Mouse (Mus musculus) embryonic facial prominence, embryonic 15.5 days (tissue): Measurements from ENCODE around the gene Gm20696. TPM values are rescaled to one million over a fixed set of nuclear protein-coding genes. Genes with fewer than 3 reads are reported as not detected.

Experiments used
- ATAC-seq: fragments of 200-750 bp; cut with Nextera tagmentation; 2 replicates; pipeline ENCODE4 v1.8.0; 2017; ENCODE audit warnings: low read depth, moderate TSS enrichment; ENCODE audit not compliant: insufficient number of reproducible peaks, low FRiP score, low TSS enrichment
- H3K27ac ChIP-seq: fragments of 300-500 bp; sonication (generic); replicated peaks from 2 replicates; pipeline ENCODE4 v1.5.1; 2015; ENCODE audit warnings: mild to moderate bottlenecking, inconsistent platforms
- H3K27me3 ChIP-seq: fragments of 300-500 bp; sonication (generic); 2 replicates; pipeline ENCODE4 v1.6.1; 2015; ENCODE audit warnings: inconsistent platforms
- H3K36me3 ChIP-seq: fragments of 300-500 bp; sonication (generic); 2 replicates; pipeline ENCODE4 v1.6.1; 2015; ENCODE audit warnings: mild to moderate bottlenecking, inconsistent platforms
- H3K4me1 ChIP-seq: fragments of 300-500 bp; sonication (generic); 2 replicates; pipeline ENCODE4 v1.6.1; 2015; ENCODE audit warnings: inconsistent platforms
- H3K4me2 ChIP-seq: fragments of 300-500 bp; sonication (generic); replicated peaks from 2 replicates; pipeline ENCODE4 v1.6.1; 2015; ENCODE audit warnings: mild to moderate bottlenecking, inconsistent platforms
- H3K4me3 ChIP-seq: fragments of 300-500 bp; sonication (generic); replicated peaks from 2 replicates; pipeline ENCODE4 v1.5.1; 2015; ENCODE audit warnings: mild to moderate bottlenecking, inconsistent platforms
- H3K9ac ChIP-seq: fragments of 300-500 bp; sonication (generic); 2 replicates; pipeline ENCODE4 v1.6.1; 2015; ENCODE audit warnings: inconsistent platforms
- H3K9me3 ChIP-seq: fragments of 300-500 bp; sonication (generic); replicated peaks from 2 replicates; pipeline ENCODE4 v1.6.1; 2016; ENCODE audit warnings: inconsistent platforms
- WGBS: fragments of 180-500 bp; shearing (Covaris S2); methylation state at CpG from one replicate; pipeline ENCODE4 v1.1.7; 2015; 5-methylcytosine and 5-hydroxymethylcytosine counted together
- polyA plus RNA-seq: library from polyadenylated mRNA; unstranded; fragments of >200 nt; fragmentation: Nextera tagmentation; extraction: Ambion mirVana; gene quantifications from 2 replicates; pipeline ENCODE4 v1.2.1, GENCODE M21; 2015

Gm20696 gene
- polyA plus RNA-seq, 1 experiment from 2014 or later, result 1.7 TPM

DNA sequence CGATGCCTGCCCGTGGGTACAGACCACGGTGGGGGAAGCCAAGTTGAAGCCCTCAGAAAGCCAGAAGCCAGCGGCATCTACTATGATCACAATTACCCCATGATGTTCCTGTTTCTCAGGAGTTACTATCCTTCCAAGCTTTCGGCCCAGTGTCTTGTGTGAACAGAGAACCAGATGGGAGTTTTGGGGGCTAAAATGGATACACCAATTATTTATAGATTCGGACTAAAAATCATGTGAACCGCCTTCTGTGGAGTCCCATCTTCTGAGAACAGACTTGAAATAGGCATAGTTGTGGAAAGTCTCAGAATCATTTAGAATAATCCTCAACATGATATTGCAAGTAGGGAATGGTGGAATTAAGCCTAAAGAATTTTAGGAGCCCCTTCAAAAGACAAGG lies 64.2 kb downstream of the Gm20696 start:
- Histone ChIP-seq H3K9me3 (no peaks in the 10 kb centered on the region), H3K27me3 (no peaks in the 10 kb centered on the region), H3K36me3 (no peaks in the 10 kb centered on the region), H3K4me3 (no peak overlapping the region), H3K9ac (no peak overlapping the region), H3K4me1 (peaks cover 24% of the 10 kb centered on the region), H3K27ac (no peak overlapping the region), H3K4me2 (no peak overlapping the region)
- WGBS, result 75% methylated on average over 7 of the region's 7 CpGs
- ATAC-seq, result no peak

DNA sequence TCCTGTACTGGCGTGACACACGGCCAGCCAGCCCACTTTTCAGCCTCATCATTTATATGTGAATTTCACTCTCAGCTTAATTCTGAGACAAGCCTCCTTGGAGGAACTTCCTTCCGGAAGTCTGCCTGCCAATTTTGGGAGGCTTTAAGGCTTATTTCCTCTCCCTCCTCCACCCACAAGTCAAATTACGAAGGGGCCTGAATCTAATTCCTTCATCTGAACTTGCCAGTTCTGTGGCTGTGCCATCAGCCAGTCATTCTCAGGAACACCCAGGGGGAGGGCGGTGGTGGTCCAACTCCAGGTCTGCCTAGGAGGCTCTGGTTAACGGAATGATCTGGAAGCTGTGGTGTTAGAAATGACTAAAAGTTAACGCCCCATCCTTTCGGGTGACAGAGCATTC lies 65.7 kb downstream of the Gm20696 start:
- WGBS, result 46% methylated on average over 8 of the region's 8 CpGs
- no peak overlapping the region for H3K4me2 ChIP-seq
- H3K27ac ChIP-seq, result 0 out of 2 replicates have a peak overlapping the region, but pooled peaks have one; percentile 0

DNA sequence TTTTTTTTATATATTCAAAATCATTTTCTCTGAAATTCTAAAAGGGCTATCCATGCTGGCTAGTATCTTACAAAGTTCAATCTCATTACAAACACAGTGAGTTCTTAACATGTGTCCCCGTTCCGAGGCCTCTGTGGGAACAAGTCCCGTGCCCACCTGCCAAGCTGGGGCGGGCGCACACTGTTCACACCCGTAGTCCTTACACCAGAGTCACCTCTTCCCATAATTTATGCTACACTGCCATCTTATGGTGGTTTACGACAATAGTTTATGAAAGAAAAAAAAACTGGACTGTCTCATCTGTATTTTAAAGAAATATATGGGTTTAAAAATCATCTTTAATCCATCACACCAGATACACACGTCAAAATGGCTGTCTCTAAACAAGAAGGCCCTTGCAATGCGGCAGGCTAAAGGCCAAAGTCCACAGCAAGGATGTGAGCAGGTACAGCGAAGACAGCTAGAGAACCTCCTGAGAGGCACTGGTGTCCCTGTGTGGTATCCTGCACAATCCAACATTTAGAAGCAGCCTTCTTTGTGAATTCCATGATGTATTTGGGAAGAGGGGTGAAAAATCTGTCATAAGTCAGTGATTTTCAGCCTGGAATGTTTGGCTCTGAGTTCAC lies 66.3 kb downstream of the Gm20696 start:
- no peak overlapping the region for H3K9ac ChIP-seq
- H3K4me3 ChIP-seq, result no peak overlapping the region
- 0 out of 2 replicates have a peak overlapping the region, but pooled peaks have one; percentile 0 for H3K27ac ChIP-seq
- H3K4me2 ChIP-seq, result peak overlapping the region; percentile 33; the same call in 1 of the 2 replicates
- ATAC-seq, result no peak
- no peaks in the 10 kb centered on the region for H3K9me3 ChIP-seq
- 23% methylated on average over 10 of the region's 10 CpGs for WGBS
- H3K27me3 ChIP-seq, result no peaks in the 10 kb centered on the region
- peaks cover 24% of the 10 kb centered on the region for H3K4me1 ChIP-seq
- no peaks in the 10 kb centered on the region for H3K36me3 ChIP-seq

More for the DNA sequence above, 65.7 kb downstream of the Gm20696 start:
- H3K27me3 ChIP-seq, result no peaks in the 10 kb centered on the region
- no peak for ATAC-seq
- H3K9ac ChIP-seq, result no peak overlapping the region
- peaks cover 24% of the 10 kb centered on the region for H3K4me1 ChIP-seq
- no peaks in the 10 kb centered on the region for H3K36me3 ChIP-seq
- no peak overlapping the region for H3K4me3 ChIP-seq
- H3K9me3 ChIP-seq, result no peaks in the 10 kb centered on the region

DNA sequence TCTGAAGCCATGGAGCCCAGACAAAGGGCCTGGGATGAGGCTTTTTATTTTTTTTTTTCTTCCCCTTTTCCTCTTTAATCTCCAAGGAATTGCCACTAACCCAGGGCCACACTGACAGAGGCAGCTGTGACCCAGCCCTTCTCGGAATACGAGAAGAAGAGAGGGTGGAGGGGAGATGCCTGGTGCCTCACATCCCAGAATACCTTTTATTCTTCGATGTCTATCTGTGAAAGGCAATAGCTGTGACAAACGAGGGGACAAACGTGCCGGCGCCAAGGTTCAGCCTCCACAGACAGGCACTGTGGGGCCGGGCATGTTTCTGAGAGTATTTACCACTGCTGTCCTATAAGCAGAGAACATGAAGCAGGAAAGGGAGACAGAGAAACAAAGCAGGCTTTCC lies 66.9 kb downstream of the Gm20696 start:
- no peaks in the 10 kb centered on the region for H3K36me3 ChIP-seq
- no peaks in the 10 kb centered on the region for H3K27me3 ChIP-seq
- H3K4me1 ChIP-seq, result peaks cover 23% of the 10 kb centered on the region
- H3K4me2 ChIP-seq, result no peak overlapping the region
- WGBS, result 20% methylated on average over 8 of the region's 8 CpGs
- H3K4me3 ChIP-seq, result no peak overlapping the region
- H3K27ac ChIP-seq, result no peak overlapping the region
- H3K9me3 ChIP-seq, result no peaks in the 10 kb centered on the region
- ATAC-seq, result peak; percentile 15; the same call in 1 of the 2 replicates
- H3K9ac ChIP-seq, result no peak overlapping the region

- Histone ChIP-seq H3K36me3 (no peaks in the 10 kb centered on the region), H3K27ac (no peak overlapping the region), H3K9ac (no peak overlapping the region), H3K4me1 (peaks cover 20% of the 10 kb centered on the region), H3K4me2 (no peak overlapping the region), H3K9me3 (no peaks in the 10 kb centered on the region), H3K4me3 (no peak overlapping the region), H3K27me3 (no peaks in the 10 kb centered on the region)
- no peak for ATAC-seq
- WGBS, result 62% methylated on average over 5 of the region's 5 CpGs
Observed at GRCm38 (mm10) chr6:99599229-99599628, 67.4 kb downstream of the Gm20696 start.

GRCm38 (mm10) chr6:99577040-99577439 lies 89.6 kb downstream of the Gm20696 start:
- WGBS, result 48% methylated on average over 6 of the region's 6 CpGs
- Histone ChIP-seq H3K4me2 (no peak overlapping the region), H3K4me1 (0 out of 2 replicates have a peak, but pooled peaks cover 3% of the 10 kb centered on the region), H3K9ac (no peak overlapping the region), H3K9me3 (no peaks in the 10 kb centered on the region), H3K36me3 (no peaks in the 10 kb centered on the region), H3K27ac (no peak overlapping the region), H3K4me3 (no peak overlapping the region), H3K27me3 (no peaks in the 10 kb centered on the region)
- no peak for ATAC-seq

DNA sequence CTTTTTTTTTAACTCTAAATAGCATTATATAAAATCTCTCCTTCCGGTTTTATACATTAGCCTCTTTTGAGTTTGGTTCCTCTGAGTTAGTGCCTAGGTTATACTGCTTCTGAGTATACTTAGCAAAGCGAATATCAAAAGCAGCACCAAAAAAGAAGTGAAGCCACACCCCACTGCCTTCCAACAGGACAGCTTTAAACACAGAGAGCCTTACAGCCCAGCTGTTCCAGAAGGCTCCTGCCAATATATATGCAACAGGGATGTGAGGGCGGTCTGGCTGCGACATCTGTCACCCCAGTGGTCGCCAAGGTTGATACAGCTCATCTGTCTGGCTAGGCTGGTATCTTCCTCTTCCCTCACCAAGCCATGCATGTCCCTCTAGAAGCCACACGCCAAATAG lies 91.0 kb downstream of the Gm20696 start:
- no peak overlapping the region for H3K4me3 ChIP-seq
- H3K36me3 ChIP-seq, result no peaks in the 10 kb centered on the region
- no peaks in the 10 kb centered on the region for H3K9me3 ChIP-seq
- ATAC-seq, result no peak
- 81% methylated on average over 6 of the region's 6 CpGs for WGBS
- no peak overlapping the region for H3K4me2 ChIP-seq
- 0 out of 2 replicates have a peak, but pooled peaks cover 3% of the 10 kb centered on the region for H3K4me1 ChIP-seq
- H3K9ac ChIP-seq, result no peak overlapping the region
- H3K27me3 ChIP-seq, result no peaks in the 10 kb centered on the region
- H3K27ac ChIP-seq, result no peak overlapping the region

GRCm38 (mm10) chr6:99573343-99573742 lies 93.3 kb downstream of the Gm20696 start:
- Histone ChIP-seq H3K4me2 (no peak overlapping the region), H3K36me3 (no peaks in the 10 kb centered on the region), H3K9me3 (no peaks in the 10 kb centered on the region), H3K4me1 (0 out of 2 replicates have a peak, but pooled peaks cover 3% of the 10 kb centered on the region), H3K4me3 (no peak overlapping the region), H3K27me3 (no peaks in the 10 kb centered on the region), H3K9ac (no peak overlapping the region), H3K27ac (no peak overlapping the region)
- ATAC-seq, result no peak
- 87% methylated on average over 2 of the region's 2 CpGs for WGBS

- no peaks in the 10 kb centered on the region for H3K9me3 ChIP-seq
- H3K27ac ChIP-seq, result no peak overlapping the region
- no peaks in the 10 kb centered on the region for H3K27me3 ChIP-seq
- H3K9ac ChIP-seq, result no peak overlapping the region
- no peak overlapping the region for H3K4me3 ChIP-seq
- no peaks in the 10 kb centered on the region for H3K36me3 ChIP-seq
- ATAC-seq, result no peak
- 0 out of 2 replicates have a peak, but pooled peaks cover 3% of the 10 kb centered on the region for H3K4me1 ChIP-seq
- no peak overlapping the region for H3K4me2 ChIP-seq
- 70% methylated on average over 5 of the region's 5 CpGs for WGBS
Observed at GRCm38 (mm10) chr6:99572071-99572470, 94.5 kb downstream of the Gm20696 start.

DNA sequence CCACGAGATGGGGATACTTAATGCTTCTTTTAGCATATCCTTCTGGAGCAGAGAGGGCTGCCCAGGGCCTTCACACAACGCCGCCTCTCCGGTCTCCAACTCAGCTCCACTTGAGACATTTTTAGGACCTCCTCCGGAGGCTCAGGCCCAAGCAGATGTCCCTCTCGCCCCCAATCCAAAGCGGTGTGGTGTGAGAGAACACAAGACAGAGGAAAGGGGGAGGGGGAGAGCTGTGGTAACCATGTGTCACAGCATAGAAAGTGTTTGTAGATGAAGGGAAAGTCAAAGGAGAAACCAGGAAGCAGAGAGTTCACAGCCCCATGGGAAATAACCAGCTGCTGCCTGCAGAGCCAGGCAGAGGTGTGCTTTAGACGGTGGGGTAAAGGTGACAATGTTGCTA lies 99.7 kb downstream of the Gm20696 start:
- Histone ChIP-seq H3K9ac (no peak overlapping the region), H3K4me2 (no peak overlapping the region), H3K4me3 (no peak overlapping the region), H3K27me3 (no peaks in the 10 kb centered on the region), H3K27ac (no peak overlapping the region), H3K4me1 (no peaks in the 10 kb centered on the region), H3K9me3 (no peaks in the 10 kb centered on the region), H3K36me3 (no peaks in the 10 kb centered on the region)
- WGBS, result 68% methylated on average over 8 of the region's 8 CpGs
- ATAC-seq, result no peak

- 54% methylated on average over 3 of the region's 3 CpGs for WGBS
- no peaks in the 10 kb centered on the region for H3K4me1 ChIP-seq
- ATAC-seq, result no peak
Observed at GRCm38 (mm10) chr6:99564766-99565165, 101.8 kb downstream of the Gm20696 start.

DNA sequence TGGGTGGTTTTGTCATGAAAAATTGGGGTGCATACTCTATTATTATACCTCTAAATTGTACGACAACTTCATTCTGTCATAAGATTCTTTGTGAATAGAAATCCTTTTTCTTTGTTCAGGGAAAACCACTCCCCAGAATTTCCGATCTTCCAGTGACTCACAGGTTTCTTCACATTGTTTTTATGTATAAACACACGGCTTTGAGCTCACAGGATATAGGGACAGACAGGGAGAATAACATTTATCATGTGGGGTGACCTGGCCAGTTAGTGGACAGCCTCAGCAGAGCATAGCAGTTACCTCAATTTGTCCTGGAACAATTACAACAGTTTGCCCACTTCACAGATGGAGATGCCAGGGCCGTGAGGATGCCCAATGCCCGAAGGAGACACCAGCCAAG lies 109.6 kb downstream of the Gm20696 start:
- Histone ChIP-seq H3K36me3 (no peaks in the 10 kb centered on the region), H3K27ac (no peak overlapping the region), H3K9me3 (no peaks in the 10 kb centered on the region), H3K4me2 (no peak overlapping the region), H3K4me1 (no peaks in the 10 kb centered on the region), H3K4me3 (no peak overlapping the region), H3K9ac (no peak overlapping the region), H3K27me3 (no peaks in the 10 kb centered on the region)
- no peak for ATAC-seq
- WGBS, result 81% methylated on average over 5 of the region's 5 CpGs

More at GRCm38 (mm10) chr6:99564766-99565165, 101.8 kb downstream of the Gm20696 start:
- no peak overlapping the region for H3K4me3 ChIP-seq
- H3K9ac ChIP-seq, result no peak overlapping the region
- no peak overlapping the region for H3K4me2 ChIP-seq
- H3K27me3 ChIP-seq, result no peaks in the 10 kb centered on the region
- H3K27ac ChIP-seq, result no peak overlapping the region
- no peaks in the 10 kb centered on the region for H3K9me3 ChIP-seq
- no peaks in the 10 kb centered on the region for H3K36me3 ChIP-seq
